Mouse (Mus musculus) kidney, embryonic 14.5 days (tissue): ENCODE measurements around the gene Sarnp. TPM values are rescaled to one million over a fixed set of nuclear protein-coding genes. Genes with fewer than 3 reads are reported as not detected.

Source experiments
- ATAC-seq: fragments of 200-750 bp; cut with Nextera tagmentation; 2 replicates; pipeline ENCODE4 v1.8.0; 2017; ENCODE audit warnings: moderate number of reproducible peaks, mild to moderate bottlenecking, moderate TSS enrichment, moderate library complexity; ENCODE audit not compliant: low FRiP score, low TSS enrichment
- H3K27ac ChIP-seq: fragments of 300-500 bp; sonication (generic); 2 replicates; pipeline ENCODE4 v1.5.1; 2014; ENCODE audit warnings: low read depth, mild to moderate bottlenecking, low read length, moderate library complexity, mixed read lengths
- H3K27me3 ChIP-seq: fragments of 300-500 bp; sonication (generic); 2 replicates; pipeline ENCODE4 v1.6.1; 2014; ENCODE audit warnings: mild to moderate bottlenecking, low read length; ENCODE audit not compliant: control insufficient read depth, insufficient read depth
- H3K36me3 ChIP-seq: fragments of 300-500 bp; sonication (generic); 2 replicates; pipeline ENCODE4 v1.6.1; 2014; ENCODE audit warnings: low read length, mixed read lengths; ENCODE audit not compliant: control insufficient read depth, insufficient read depth
- H3K4me1 ChIP-seq: fragments of 300-500 bp; sonication (generic); 2 replicates; pipeline ENCODE4 v1.6.1; 2014; ENCODE audit warnings: low read length, mixed read lengths; ENCODE audit not compliant: control insufficient read depth, insufficient read depth
- H3K4me2 ChIP-seq: fragments of 300-500 bp; sonication (generic); replicated peaks from 2 replicates; pipeline ENCODE4 v1.6.1; 2014; ENCODE audit warnings: low read depth, mild to moderate bottlenecking, low read length
- H3K4me3 ChIP-seq: fragments of 300-500 bp; sonication (generic); 2 replicates; pipeline ENCODE4 v1.5.1; 2014; ENCODE audit warnings: mild to moderate bottlenecking, low read length
- H3K9ac ChIP-seq: fragments of 300-500 bp; sonication (generic); 2 replicates; pipeline ENCODE4 v1.6.1; 2014; ENCODE audit warnings: low read depth, mild to moderate bottlenecking, low read length, moderate library complexity
- H3K9me3 ChIP-seq: fragments of 300-500 bp; sonication (generic); 2 replicates; pipeline ENCODE4 v1.6.1; 2016; ENCODE audit warnings: low read length; ENCODE audit not compliant: control insufficient read depth
- whole genome bisulfite sequencing: fragments of 180-500 bp; shearing (Covaris S2); extraction: QIAGEN DNeasy Blood & Tissue Kit; methylation state at CpG from one replicate; pipeline ENCODE4 v1.1.7; 2014; 5-methylcytosine and 5-hydroxymethylcytosine counted together
- polyA plus RNA-seq: library from polyadenylated mRNA; unstranded; fragments of >200 nt; fragmentation: Nextera tagmentation; extraction: Ambion mirVana; gene quantifications from 2 replicates; pipeline ENCODE4 v1.2.1, GENCODE M21; 2014

The Sarnp gene
- polyA plus RNA-seq, result 219 and 284 TPM in 2 replicates

DNA sequence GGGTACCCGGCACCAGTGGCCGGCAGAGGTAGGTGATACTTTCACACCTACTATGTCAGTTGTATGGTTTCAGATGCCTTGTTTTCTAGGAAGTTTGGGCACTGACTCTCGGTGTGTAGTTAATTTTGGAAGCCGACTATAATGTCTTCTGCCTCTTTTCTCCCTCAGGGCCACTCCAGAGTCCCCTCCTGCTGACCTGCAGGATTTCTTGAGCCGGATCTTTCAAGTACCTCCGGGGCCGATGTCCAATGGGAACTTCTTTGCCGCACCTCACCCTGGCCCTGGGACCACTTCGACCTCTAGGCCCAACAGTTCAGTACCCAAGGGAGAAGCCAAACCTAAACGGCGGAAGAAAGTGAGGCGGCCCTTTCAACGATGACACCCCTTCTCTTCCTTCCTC lies at the start of gene Sarnp:
Sarnp (plus strand) TSS at position 301 of the 400 bp plus-strand sequence.
- 86% methylated on average over 13 of the region's 13 CpGs for WGBS
- no peak for ATAC-seq
- H3K9me3 ChIP-seq, result no peaks in the 10 kb centered on the region
- no peaks in the 10 kb centered on the region for H3K4me1 ChIP-seq
- H3K36me3 ChIP-seq, result peaks cover 66% of the 10 kb centered on the region
- H3K27me3 ChIP-seq, result no peaks in the 10 kb centered on the region
- no peak within 1 kb of the TSS for H3K9ac ChIP-seq
- H3K27ac ChIP-seq, result no peak within 1 kb of the TSS
- no peak within 1 kb of the TSS for H3K4me2 ChIP-seq
- no peak within 1 kb of the TSS for H3K4me3 ChIP-seq

GRCm38 (mm10) chr10:128772895-128773294 lies 44.2 kb upstream of the Sarnp start:
- H3K4me2 ChIP-seq, result no peak overlapping the region
- H3K4me1 ChIP-seq, result no peaks in the 10 kb centered on the region
- H3K9me3 ChIP-seq, result no peaks in the 10 kb centered on the region
- 0 out of 2 replicates have a peak, but pooled peaks have one; percentile 16 for ATAC-seq
- H3K9ac ChIP-seq, result no peak overlapping the region
- H3K36me3 ChIP-seq, result no peaks in the 10 kb centered on the region
- 83% methylated on average over 2 of the region's 2 CpGs for WGBS
- no peak overlapping the region for H3K4me3 ChIP-seq
- no peaks in the 10 kb centered on the region for H3K27me3 ChIP-seq
- no peak overlapping the region for H3K27ac ChIP-seq

GRCm38 (mm10) chr10:128773685-128774084 lies 43.4 kb upstream of the Sarnp start:
- 27% methylated on average over 5 of the region's 5 CpGs for WGBS
- no peaks in the 10 kb centered on the region; the same call in 1 of the 2 replicates for H3K4me1 ChIP-seq
- ATAC-seq, result no peak

DNA sequence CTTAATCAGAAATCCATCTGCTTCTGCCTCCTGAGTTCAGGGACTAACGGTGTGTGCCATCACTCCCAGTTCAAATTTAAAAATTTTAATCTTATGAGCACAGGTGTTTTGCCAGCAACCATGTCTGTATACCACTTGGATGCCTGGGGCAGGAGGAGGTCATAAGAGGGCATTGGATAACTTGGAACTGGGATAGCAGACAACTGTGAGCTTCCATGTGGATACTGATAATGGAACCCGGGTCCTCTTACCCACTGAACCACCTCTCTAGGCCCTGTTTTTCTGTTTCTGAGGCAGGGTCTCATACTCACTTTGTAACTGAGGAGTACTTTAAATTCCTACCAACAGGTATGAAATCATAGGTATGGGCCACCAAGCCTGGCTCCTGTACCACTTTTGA lies 38.7 kb upstream of the Sarnp start:
- peak overlapping the region; percentile 32; the same call in 1 of the 2 replicates for H3K27ac ChIP-seq
- H3K9ac ChIP-seq, result no peak overlapping the region
- WGBS, result 93% methylated on average over 2 of the region's 2 CpGs
- H3K27me3 ChIP-seq, result no peaks in the 10 kb centered on the region
- no peaks in the 10 kb centered on the region for H3K36me3 ChIP-seq
- H3K9me3 ChIP-seq, result no peaks in the 10 kb centered on the region
- H3K4me3 ChIP-seq, result no peak overlapping the region
- no peak for ATAC-seq
- H3K4me2 ChIP-seq, result no peak overlapping the region
- H3K4me1 ChIP-seq, result no peaks in the 10 kb centered on the region; the same call in 1 of the 2 replicates

More at GRCm38 (mm10) chr10:128773685-128774084, 43.4 kb upstream of the Sarnp start:
- H3K36me3 ChIP-seq, result no peaks in the 10 kb centered on the region
- no peaks in the 10 kb centered on the region for H3K9me3 ChIP-seq
- H3K27me3 ChIP-seq, result no peaks in the 10 kb centered on the region
- H3K4me2 ChIP-seq, result no peak overlapping the region
- no peak overlapping the region for H3K27ac ChIP-seq
- no peak overlapping the region for H3K9ac ChIP-seq
- no peak overlapping the region for H3K4me3 ChIP-seq

DNA sequence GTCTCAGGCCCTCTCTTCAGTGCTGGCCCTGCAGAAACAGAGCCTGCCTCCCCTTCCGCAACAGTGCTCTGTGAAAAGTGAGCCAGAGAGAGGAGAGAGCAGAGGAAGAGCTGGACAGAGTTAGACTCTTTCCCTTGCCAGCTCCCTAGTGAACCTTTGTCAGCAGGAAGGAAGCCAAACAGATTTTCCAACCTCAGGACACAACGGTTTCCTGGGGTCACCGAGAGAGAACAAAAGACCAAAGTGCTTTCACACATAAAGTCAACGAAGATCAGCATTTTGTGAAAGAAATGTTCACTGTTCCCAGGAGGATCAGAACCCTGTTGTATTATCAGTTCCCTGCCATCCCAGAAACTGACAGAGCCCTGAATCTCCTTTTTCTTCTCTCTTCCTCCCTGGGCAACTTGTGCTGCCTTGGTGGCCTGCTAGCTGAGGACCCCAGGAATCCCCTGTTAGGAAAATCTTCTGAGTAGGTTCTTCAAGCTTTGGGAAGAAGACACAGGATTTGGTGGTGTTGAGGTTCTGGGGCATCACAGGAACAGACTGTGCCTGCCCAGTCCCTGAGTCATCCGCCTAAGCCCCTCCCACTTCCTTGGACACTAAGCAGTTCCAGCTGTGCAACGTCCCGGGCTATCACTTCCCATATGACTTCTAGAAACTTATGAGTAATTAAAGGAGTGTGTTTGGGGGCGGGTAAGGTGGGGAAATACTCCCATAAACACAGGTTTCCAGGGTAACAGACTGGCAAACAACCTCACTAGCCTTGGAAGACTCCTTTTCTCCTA lies 37.9 kb upstream of the Sarnp start:
- Histone ChIP-seq H3K4me1 (no peaks in the 10 kb centered on the region; the same call in 1 of the 2 replicates), H3K4me3 (no peak overlapping the region), H3K9ac (no peak overlapping the region), H3K9me3 (peaks cover 3% of the 10 kb centered on the region; the same call in 1 of the 2 replicates), H3K27me3 (no peaks in the 10 kb centered on the region), H3K36me3 (no peaks in the 10 kb centered on the region), H3K27ac (peak overlapping the region; percentile 32), H3K4me2 (no peak overlapping the region)
- 35% methylated on average over 8 of the region's 8 CpGs for WGBS
- ATAC-seq, result peak; percentile 94

DNA sequence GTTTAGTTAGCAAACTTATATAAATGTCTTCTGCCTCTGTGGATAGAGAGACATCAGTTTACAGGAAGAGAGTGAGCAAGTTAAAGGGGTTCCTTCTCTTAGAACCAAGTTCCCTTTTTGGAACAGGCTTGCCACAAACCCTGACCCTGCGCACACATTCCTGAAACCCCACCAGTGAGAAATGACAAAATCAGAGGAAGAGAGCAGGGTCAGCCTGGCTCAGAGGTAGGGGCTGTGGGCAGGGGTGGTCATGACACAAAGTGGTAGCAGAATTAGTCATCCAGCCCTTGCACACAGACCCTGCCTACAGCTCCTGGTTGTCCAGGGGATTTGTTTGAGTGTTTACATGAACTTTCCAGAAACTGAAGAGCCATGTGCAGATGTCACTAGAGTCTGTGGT lies 36.9 kb upstream of the Sarnp start:
- no peaks in the 10 kb centered on the region for H3K27me3 ChIP-seq
- H3K9ac ChIP-seq, result no peak overlapping the region
- peaks cover 6% of the 10 kb centered on the region; the same call in 1 of the 2 replicates for H3K9me3 ChIP-seq
- H3K4me2 ChIP-seq, result no peak overlapping the region
- no peaks in the 10 kb centered on the region for H3K36me3 ChIP-seq
- ATAC-seq, result no peak
- 82% methylated on average over 1 of the region's 1 CpGs for WGBS
- no peak overlapping the region for H3K4me3 ChIP-seq
- H3K27ac ChIP-seq, result no peak overlapping the region
- H3K4me1 ChIP-seq, result no peaks in the 10 kb centered on the region; the same call in 1 of the 2 replicates

GRCm38 (mm10) chr10:128790398-128791124 lies 26.6 kb upstream of the Sarnp start, which contains the start of gene Mmp19:
Mmp19 (plus strand) TSS chr10:128790910.
- H3K36me3 ChIP-seq, result no peaks in the 10 kb centered on the region
- H3K9me3 ChIP-seq, result no peaks in the 10 kb centered on the region
- no peak for ATAC-seq
- H3K4me1 ChIP-seq, result no peaks in the 10 kb centered on the region
- H3K27ac ChIP-seq, result no peak within 1 kb of the TSS
- 75% methylated on average over 7 of the region's 7 CpGs for WGBS
- no peak within 1 kb of the TSS for H3K9ac ChIP-seq
- no peak within 1 kb of the TSS for H3K4me2 ChIP-seq
- no peaks in the 10 kb centered on the region for H3K27me3 ChIP-seq
- no peak within 1 kb of the TSS for H3K4me3 ChIP-seq

DNA sequence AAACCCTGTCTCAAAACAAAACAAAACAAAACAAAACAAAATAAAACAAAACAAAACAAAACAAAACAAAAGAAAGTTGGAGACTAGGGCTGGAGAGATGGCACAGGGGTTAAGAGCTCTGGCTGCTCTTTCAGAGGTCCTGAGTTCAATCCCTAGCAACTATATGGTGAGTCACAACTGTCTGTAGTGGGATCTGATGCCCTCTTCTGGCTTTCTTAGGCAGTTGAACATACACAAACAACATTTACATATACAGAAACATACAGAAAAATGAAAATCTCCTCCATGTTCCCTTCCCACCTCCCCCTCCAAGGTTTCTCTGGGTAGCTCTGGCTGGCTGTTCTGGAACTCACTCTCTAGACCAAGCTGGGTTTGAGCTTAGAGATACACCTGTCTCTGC lies 25.1 kb upstream of the Sarnp start:
- no peaks in the 10 kb centered on the region for H3K36me3 ChIP-seq
- H3K9me3 ChIP-seq, result no peaks in the 10 kb centered on the region
- no peaks in the 10 kb centered on the region for H3K4me1 ChIP-seq
- no peak overlapping the region for H3K27ac ChIP-seq
- ATAC-seq, result no peak
- H3K4me3 ChIP-seq, result no peak overlapping the region
- H3K9ac ChIP-seq, result no peak overlapping the region
- H3K27me3 ChIP-seq, result no peaks in the 10 kb centered on the region
- no peak overlapping the region for H3K4me2 ChIP-seq

- Histone ChIP-seq H3K9me3 (no peaks in the 10 kb centered on the region), H3K4me3 (no peak overlapping the region), H3K27me3 (no peaks in the 10 kb centered on the region), H3K4me1 (no peaks in the 10 kb centered on the region), H3K27ac (no peak overlapping the region), H3K4me2 (no peak overlapping the region), H3K9ac (no peak overlapping the region), H3K36me3 (no peaks in the 10 kb centered on the region)
- 97% methylated on average over 1 of the region's 1 CpGs for WGBS
- no peak for ATAC-seq
These were observed 23.9 kb upstream of the Sarnp start for GRCm38 (mm10) chr10:128793258-128793657.
